13 mouse cellular contexts compared by ENCODE assay signal in genomic region chr10:13984233-13984632, GRCm38 (mm10). TPM values are rescaled to one million over a fixed set of nuclear protein-coding genes. Genes with fewer than 3 reads are reported as not detected.
DNase-seq lines count a peak whose midpoint lies in the region; ATAC-seq and TF ChIP-seq lines count a peak whose summit lies in the region.
"Had no signal": no experiment of that assay in that cellular context is flagged by ENCODE, and none has a peak within 500 bp of the region (broad histone marks: within the 10 kb centered on the region; RNA-seq: fewer than 3 reads in every experiment).

No protein-coding gene starts in this region.

- no peak overlapping the region for H3K4me2 ChIP-seq in heart, embryonic 16.5 days (ENCODE audit: low read depth, low read length)
- H3K4me2 ChIP-seq in lung, embryonic 15.5 days: no peak overlapping the region
- no peak overlapping the region for H3K4me2 ChIP-seq in liver, embryonic 16.5 days (ENCODE audit: low read depth, low read length)

- TF ChIP-seq POLR2A in small intestine, adult 2 months (IDR thresholded peaks at IDR 0.05; ENCODE audit: low read depth, low read length): no peak

- peaks cover 16% of the 10 kb centered on the region for H3K4me1 ChIP-seq in heart, embryonic 16.5 days (ENCODE audit: control insufficient read depth, insufficient read depth, low read length)
- H3K4me1 ChIP-seq in lung, embryonic 15.5 days: peaks cover 21% of the 10 kb centered on the region
- H3K4me1 ChIP-seq in liver, embryonic 16.5 days (ENCODE audit: control insufficient read depth, low read depth, low read length): peaks cover 2% of the 10 kb centered on the region; the same call in 1 of the 2 replicates
- H3K4me1 ChIP-seq in small intestine, adult 2 months (ENCODE audit: control insufficient read depth, insufficient read depth, insufficient read length, low read length): peaks cover 16% of the 10 kb centered on the region; the same call in 1 of the 2 replicates

- H3K27ac ChIP-seq in heart, embryonic 16.5 days (ENCODE audit: low read length): peak overlapping the region; percentile 96; the same call in 1 of the 2 replicates
- peak overlapping the region; percentile 95 for H3K27ac ChIP-seq in lung, embryonic 15.5 days
- H3K27ac ChIP-seq in liver, embryonic 16.5 days (ENCODE audit: low read length): no peak overlapping the region
- H3K27ac ChIP-seq in small intestine, adult 2 months (ENCODE audit: insufficient read depth, low read depth, low read length): peak overlapping the region; percentile 10; the same call in 1 of the 2 replicates
- H3K27ac ChIP-seq: hindbrain, embryonic 13.5 days; liver, embryonic 13.5 days; midbrain, embryonic 13.5 days had no signal

- H3K9me3 ChIP-seq in heart, embryonic 16.5 days (replicated peaks; ENCODE audit: control insufficient read depth, low read length): no peaks in the 10 kb centered on the region
- H3K9me3 ChIP-seq in lung, embryonic 15.5 days: no peaks in the 10 kb centered on the region
- H3K9me3 ChIP-seq in liver, embryonic 16.5 days (replicated peaks; ENCODE audit: control insufficient read depth, low read length): no peaks in the 10 kb centered on the region
- H3K9me3 ChIP-seq: hindbrain, embryonic 13.5 days; liver, embryonic 13.5 days; midbrain, embryonic 13.5 days had no signal

- intact Hi-C loops in heart, postnatal 36 days (cut with DNase I): loop anchor here (5.0 kb wide), 2 partner anchors 63 to 103 kb away; no protein-coding TSS in a partner anchor
- intact Hi-C loops in left cerebral cortex, postnatal 4 days (cut with DNase I): no loop called here

- H3K4me3 ChIP-seq in heart, embryonic 16.5 days (ENCODE audit: low read length): no peak overlapping the region
- H3K4me3 ChIP-seq in lung, embryonic 15.5 days: no peak overlapping the region
- no peak overlapping the region for H3K4me3 ChIP-seq in liver, embryonic 16.5 days (ENCODE audit: low read depth, low read length)
- H3K4me3 ChIP-seq in small intestine, adult 2 months (ENCODE audit: low read depth, low read length): no peak overlapping the region
- H3K4me3 ChIP-seq: liver, embryonic 13.5 days had no signal

- ATAC-seq in heart, embryonic 16.5 days (replicated peaks; ENCODE audit: extremely low read depth, insufficient read depth, low FRiP score): no peak
- ATAC-seq in lung, embryonic 15.5 days (ENCODE audit: borderline replicate concordance, extremely low read depth, low FRiP score, low TSS enrichment): no peak
- peak; percentile 25; the same call in 1 of the 2 replicates for ATAC-seq in liver, embryonic 16.5 days (ENCODE audit: low read depth)
- ATAC-seq: forebrain, embryonic 14.5 days; midbrain, embryonic 13.5 days had no signal

- no peaks in the 10 kb centered on the region for H3K27me3 ChIP-seq in heart, embryonic 16.5 days (ENCODE audit: control insufficient read depth, insufficient read depth, low read length)
- no peaks in the 10 kb centered on the region for H3K27me3 ChIP-seq in lung, embryonic 15.5 days
- no peaks in the 10 kb centered on the region for H3K27me3 ChIP-seq in liver, embryonic 16.5 days (ENCODE audit: control insufficient read depth, insufficient read depth, low read depth, low read length)
- no peaks in the 10 kb centered on the region for H3K27me3 ChIP-seq in small intestine, adult 2 months (ENCODE audit: control insufficient read depth, insufficient read depth, low read length)
- H3K27me3 ChIP-seq: hindbrain, embryonic 13.5 days; liver, embryonic 13.5 days; midbrain, embryonic 13.5 days had no signal

- H3K36me3 ChIP-seq in heart, embryonic 16.5 days (ENCODE audit: control insufficient read depth, insufficient read depth): no peaks in the 10 kb centered on the region
- H3K36me3 ChIP-seq in lung, embryonic 15.5 days: no peaks in the 10 kb centered on the region
- no peaks in the 10 kb centered on the region for H3K36me3 ChIP-seq in liver, embryonic 16.5 days (ENCODE audit: control insufficient read depth, insufficient read depth)
- H3K36me3 ChIP-seq in small intestine, adult 2 months (ENCODE audit: control insufficient read depth, insufficient read depth, low read length): no peaks in the 10 kb centered on the region
- H3K36me3 ChIP-seq: hindbrain, embryonic 13.5 days; liver, embryonic 13.5 days; midbrain, embryonic 13.5 days had no signal

- TF ChIP-seq CTCF in small intestine, adult 2 months (IDR thresholded peaks at IDR 0.05; ENCODE audit: extremely low read depth, insufficient read length, insufficient replicate concordance, low read depth, low read length): no peak

- no peak for DNase-seq in heart, postnatal 36 days
- no peak for DNase-seq in lung, postnatal 4 days
- DNase-seq in left cerebral cortex, postnatal 4 days: no peak
- DNase-seq: cerebellum, adult 2 months; liver, embryonic 13.5 days; right cerebral cortex, postnatal 4 days had no signal

- H3K9ac ChIP-seq in heart, embryonic 16.5 days (ENCODE audit: low read length): no peak overlapping the region
- no peak overlapping the region for H3K9ac ChIP-seq in lung, embryonic 15.5 days
- H3K9ac ChIP-seq in liver, embryonic 16.5 days (ENCODE audit: low read depth, low read length): no peak overlapping the region
- H3K9ac ChIP-seq: liver, embryonic 13.5 days; midbrain, embryonic 13.5 days had no signal

RNA-seq across cellular contexts. Expression of gene Hivep2, which starts 18.4 kb away (rescaled TPM):
- polyA plus RNA-seq in heart, embryonic 16.5 days (2015; fragmentation: Nextera tagmentation; extraction: Ambion mirVana): 5.1 and 5.7 TPM in 2 replicates
- total RNA-seq in heart, postnatal 36 days (2021): 10 to 100 TPM; 23.5 to 25.2 TPM
- polyA plus RNA-seq in lung, embryonic 15.5 days (2015; fragmentation: Nextera tagmentation; extraction: Ambion mirVana): 5.1 and 6.0 TPM in 2 replicates
- 0.55 and 0.68 TPM in 2 replicates for polyA plus RNA-seq in liver, embryonic 16.5 days (2015; fragmentation: Nextera tagmentation; extraction: Ambion mirVana)
- 2.0 and 4.2 TPM in 2 replicates for polyA plus RNA-seq in small intestine, adult 2 months (2012; rRNA removed)
- total RNA-seq in left cerebral cortex, postnatal 4 days (2021): 100 to 1,000 TPM; 193 to 194 TPM
